Mouse (Mus musculus): ENCODE data around the gene Lrp6. TPM values are rescaled to one million over a fixed set of nuclear protein-coding genes. Genes with fewer than 3 reads are reported as not detected.

The Lrp6 gene
- polyA plus RNA-seq, 1 experiment from 2014 or later: 49.7 TPM

- Histone ChIP-seq H3K4me3 (ENCODE audit: low read length) (no peak overlapping the region), H3K36me3 (ENCODE audit: control insufficient read depth, insufficient read depth, low read length) (peaks cover 7% of the 10 kb centered on the region; the same call in 1 of the 2 replicates), H3K4me1 (ENCODE audit: control insufficient read depth, insufficient read depth, low read length) (peaks cover 10% of the 10 kb centered on the region; the same call in 1 of the 2 replicates), H3K4me2 (replicated peaks; ENCODE audit: low read depth, low read length) (no peak overlapping the region), H3K9me3 (ENCODE audit: control insufficient read depth, low read length) (no peaks in the 10 kb centered on the region), H3K27ac (ENCODE audit: low read depth, low read length) (no peak overlapping the region), H3K27me3 (ENCODE audit: control insufficient read depth, insufficient read depth, low read length) (no peaks in the 10 kb centered on the region), H3K9ac (ENCODE audit: low read depth, low read length) (no peak overlapping the region)
- WGBS: 70% methylated on average over 2 of the region's 2 CpGs
- no peak for ATAC-seq (ENCODE audit: low FRiP score, low TSS enrichment)
These were observed 22.7 kb downstream of the Lrp6 start for GRCm38 (mm10) chr6:134544093-134544492.

GRCm38 (mm10) chr6:134543607-134544006 lies 23.2 kb downstream of the Lrp6 start:
- Histone ChIP-seq H3K36me3 (ENCODE audit: control insufficient read depth, insufficient read depth, low read length) (peaks cover 7% of the 10 kb centered on the region; the same call in 1 of the 2 replicates), H3K9me3 (ENCODE audit: control insufficient read depth, low read length) (no peaks in the 10 kb centered on the region), H3K4me3 (ENCODE audit: low read length) (no peak overlapping the region), H3K4me2 (replicated peaks; ENCODE audit: low read depth, low read length) (no peak overlapping the region), H3K9ac (ENCODE audit: low read depth, low read length) (no peak overlapping the region), H3K4me1 (ENCODE audit: control insufficient read depth, insufficient read depth, low read length) (peaks cover 10% of the 10 kb centered on the region; the same call in 1 of the 2 replicates), H3K27me3 (ENCODE audit: control insufficient read depth, insufficient read depth, low read length) (no peaks in the 10 kb centered on the region), H3K27ac (ENCODE audit: low read depth, low read length) (no peak overlapping the region)
- ATAC-seq (ENCODE audit: low FRiP score, low TSS enrichment): no peak

DNA sequence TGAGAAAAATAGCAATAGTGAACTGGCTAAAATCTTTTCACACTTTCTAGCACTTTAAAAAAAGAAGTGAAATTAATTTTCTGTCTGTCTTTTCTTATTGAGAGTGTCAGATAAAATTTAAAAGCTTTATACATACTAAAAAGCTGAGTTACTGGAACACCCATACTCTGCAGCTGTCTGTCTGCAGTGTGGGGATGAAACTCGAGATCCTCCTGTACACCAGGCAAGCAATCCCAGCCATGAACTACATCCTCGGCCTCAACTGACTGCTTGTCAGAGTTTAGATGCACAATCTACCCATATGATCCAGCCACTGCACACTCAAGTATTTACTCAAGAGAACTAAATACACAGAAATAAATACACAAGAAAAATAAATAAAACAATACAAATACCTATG lies 24.4 kb downstream of the Lrp6 start:
- H3K4me2 ChIP-seq (replicated peaks; ENCODE audit: low read depth, low read length): no peak overlapping the region
- H3K4me3 ChIP-seq (ENCODE audit: low read length): no peak overlapping the region
- WGBS: 63% methylated on average over 2 of the region's 2 CpGs
- no peaks in the 10 kb centered on the region for H3K27me3 ChIP-seq (ENCODE audit: control insufficient read depth, insufficient read depth, low read length)
- H3K4me1 ChIP-seq (ENCODE audit: control insufficient read depth, insufficient read depth, low read length): peaks cover 10% of the 10 kb centered on the region; the same call in 1 of the 2 replicates
- no peak overlapping the region for H3K27ac ChIP-seq (ENCODE audit: low read depth, low read length)
- H3K36me3 ChIP-seq (ENCODE audit: control insufficient read depth, insufficient read depth, low read length): peaks cover 7% of the 10 kb centered on the region; the same call in 1 of the 2 replicates
- no peak for ATAC-seq (ENCODE audit: low FRiP score, low TSS enrichment)
- H3K9ac ChIP-seq (ENCODE audit: low read depth, low read length): no peak overlapping the region
- no peaks in the 10 kb centered on the region for H3K9me3 ChIP-seq (ENCODE audit: control insufficient read depth, low read length)

- 75% methylated on average over 6 of the region's 6 CpGs for whole genome bisulfite sequencing
- H3K4me2 ChIP-seq (replicated peaks; ENCODE audit: low read depth, low read length): no peak overlapping the region
- no peak; the same call in 1 of the 2 replicates for ATAC-seq (ENCODE audit: low FRiP score, low TSS enrichment)
- H3K36me3 ChIP-seq (ENCODE audit: control insufficient read depth, insufficient read depth, low read length): peaks cover 7% of the 10 kb centered on the region; the same call in 1 of the 2 replicates
- H3K9me3 ChIP-seq (ENCODE audit: control insufficient read depth, low read length): no peaks in the 10 kb centered on the region
- H3K4me1 ChIP-seq (ENCODE audit: control insufficient read depth, insufficient read depth, low read length): peaks cover 4% of the 10 kb centered on the region; the same call in 1 of the 2 replicates
- H3K27ac ChIP-seq (ENCODE audit: low read depth, low read length): no peak overlapping the region
- H3K9ac ChIP-seq (ENCODE audit: low read depth, low read length): no peak overlapping the region
- no peaks in the 10 kb centered on the region for H3K27me3 ChIP-seq (ENCODE audit: control insufficient read depth, insufficient read depth, low read length)
- H3K4me3 ChIP-seq (ENCODE audit: low read length): no peak overlapping the region
These were observed 26.6 kb downstream of the Lrp6 start for GRCm38 (mm10) chr6:134540161-134540560.

- Histone ChIP-seq H3K36me3 (ENCODE audit: control insufficient read depth, insufficient read depth, low read length) (peaks cover 7% of the 10 kb centered on the region; the same call in 1 of the 2 replicates), H3K27ac (ENCODE audit: low read depth, low read length) (no peak overlapping the region), H3K4me1 (ENCODE audit: control insufficient read depth, insufficient read depth, low read length) (no peaks in the 10 kb centered on the region; the same call in 1 of the 2 replicates), H3K4me3 (ENCODE audit: low read length) (no peak overlapping the region), H3K9ac (ENCODE audit: low read depth, low read length) (no peak overlapping the region), H3K9me3 (ENCODE audit: control insufficient read depth, low read length) (no peaks in the 10 kb centered on the region), H3K27me3 (ENCODE audit: control insufficient read depth, insufficient read depth, low read length) (no peaks in the 10 kb centered on the region), H3K4me2 (replicated peaks; ENCODE audit: low read depth, low read length) (no peak overlapping the region)
- no peak for ATAC-seq (ENCODE audit: low FRiP score, low TSS enrichment)
- WGBS: 90% methylated on average over 3 of the region's 3 CpGs
These were observed 27.3 kb downstream of the Lrp6 start for GRCm38 (mm10) chr6:134539459-134539858.

- no peak for ATAC-seq (ENCODE audit: low FRiP score, low TSS enrichment)
- H3K9me3 ChIP-seq (ENCODE audit: control insufficient read depth, low read length): no peaks in the 10 kb centered on the region
- no peak overlapping the region for H3K4me2 ChIP-seq (replicated peaks; ENCODE audit: low read depth, low read length)
- peaks cover 7% of the 10 kb centered on the region; the same call in 1 of the 2 replicates for H3K36me3 ChIP-seq (ENCODE audit: control insufficient read depth, insufficient read depth, low read length)
- H3K4me1 ChIP-seq (ENCODE audit: control insufficient read depth, insufficient read depth, low read length): no peaks in the 10 kb centered on the region; the same call in 1 of the 2 replicates
- H3K4me3 ChIP-seq (ENCODE audit: low read length): no peak overlapping the region
- no peaks in the 10 kb centered on the region for H3K27me3 ChIP-seq (ENCODE audit: control insufficient read depth, insufficient read depth, low read length)
- 87% methylated on average over 4 of the region's 4 CpGs for WGBS
- H3K27ac ChIP-seq (ENCODE audit: low read depth, low read length): no peak overlapping the region
- H3K9ac ChIP-seq (ENCODE audit: low read depth, low read length): no peak overlapping the region
These were observed 28.0 kb downstream of the Lrp6 start for GRCm38 (mm10) chr6:134538805-134539204.

DNA sequence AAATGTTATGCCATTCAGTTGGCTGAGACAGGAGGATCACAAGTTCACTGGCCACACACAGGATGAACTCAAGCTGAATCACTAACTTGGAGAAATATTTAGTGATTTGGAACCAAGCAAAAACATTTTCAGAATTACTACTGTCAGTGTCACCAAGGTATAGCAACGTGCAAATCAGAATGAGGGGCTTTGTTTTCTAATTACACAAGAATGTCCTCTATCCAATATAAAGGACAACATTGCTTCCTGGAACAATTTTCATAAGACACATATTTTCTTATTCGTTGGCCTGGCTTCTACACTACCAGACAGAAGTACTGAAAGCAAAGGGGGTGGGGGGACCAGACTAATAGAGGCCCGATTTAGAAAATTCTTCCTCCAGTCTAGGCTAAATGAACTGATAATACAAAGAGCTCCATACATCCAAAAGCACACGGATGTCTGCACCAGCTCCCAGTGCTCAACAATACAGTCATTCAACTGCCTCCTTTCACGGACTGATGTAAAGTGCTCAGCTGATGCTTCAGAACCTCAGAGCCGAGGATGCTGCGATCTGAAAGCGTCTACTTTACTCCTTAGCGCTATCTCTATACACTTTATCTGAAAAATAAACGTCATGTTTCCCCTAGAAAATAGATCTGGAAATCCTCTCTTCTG lies 29.2 kb downstream of the Lrp6 start:
- Histone ChIP-seq H3K4me2 (replicated peaks; ENCODE audit: low read depth, low read length) (no peak overlapping the region), H3K9ac (ENCODE audit: low read depth, low read length) (no peak overlapping the region), H3K4me3 (ENCODE audit: low read length) (no peak overlapping the region), H3K36me3 (ENCODE audit: control insufficient read depth, insufficient read depth, low read length) (peaks cover 7% of the 10 kb centered on the region; the same call in 1 of the 2 replicates), H3K4me1 (ENCODE audit: control insufficient read depth, insufficient read depth, low read length) (peaks cover 5% of the 10 kb centered on the region; the same call in 1 of the 2 replicates), H3K9me3 (ENCODE audit: control insufficient read depth, low read length) (no peaks in the 10 kb centered on the region), H3K27me3 (ENCODE audit: control insufficient read depth, insufficient read depth, low read length) (no peaks in the 10 kb centered on the region), H3K27ac (ENCODE audit: low read depth, low read length) (no peak overlapping the region)
- ATAC-seq (ENCODE audit: low FRiP score, low TSS enrichment): no peak
- 84% methylated on average over 10 of the region's 10 CpGs for whole genome bisulfite sequencing

- Histone ChIP-seq H3K4me1 (ENCODE audit: control insufficient read depth, insufficient read depth, low read length) (peaks cover 5% of the 10 kb centered on the region; the same call in 1 of the 2 replicates), H3K4me3 (ENCODE audit: low read length) (no peak overlapping the region), H3K9me3 (ENCODE audit: control insufficient read depth, low read length) (no peaks in the 10 kb centered on the region), H3K36me3 (ENCODE audit: control insufficient read depth, insufficient read depth, low read length) (0 out of 2 replicates have a peak, but pooled peaks cover 3% of the 10 kb centered on the region), H3K27me3 (ENCODE audit: control insufficient read depth, insufficient read depth, low read length) (no peaks in the 10 kb centered on the region), H3K27ac (ENCODE audit: low read depth, low read length) (no peak overlapping the region), H3K9ac (ENCODE audit: low read depth, low read length) (no peak overlapping the region), H3K4me2 (replicated peaks; ENCODE audit: low read depth, low read length) (no peak overlapping the region)
- ATAC-seq (ENCODE audit: low FRiP score, low TSS enrichment): no peak
- WGBS: 45% methylated on average over 7 of the region's 7 CpGs
These were observed 31.6 kb downstream of the Lrp6 start for GRCm38 (mm10) chr6:134535169-134535568.

GRCm38 (mm10) chr6:134533021-134533420 lies 33.7 kb downstream of the Lrp6 start:
- 38% methylated on average over 3 of the region's 3 CpGs for WGBS
- no peak overlapping the region for H3K27ac ChIP-seq (ENCODE audit: low read depth, low read length)
- H3K27me3 ChIP-seq (ENCODE audit: control insufficient read depth, insufficient read depth, low read length): no peaks in the 10 kb centered on the region
- H3K36me3 ChIP-seq (ENCODE audit: control insufficient read depth, insufficient read depth, low read length): 0 out of 2 replicates have a peak, but pooled peaks cover 3% of the 10 kb centered on the region
- no peak for ATAC-seq (ENCODE audit: low FRiP score, low TSS enrichment)
- no peaks in the 10 kb centered on the region for H3K9me3 ChIP-seq (ENCODE audit: control insufficient read depth, low read length)
- H3K4me3 ChIP-seq (ENCODE audit: low read length): no peak overlapping the region
- no peak overlapping the region for H3K4me2 ChIP-seq (replicated peaks; ENCODE audit: low read depth, low read length)
- H3K4me1 ChIP-seq (ENCODE audit: control insufficient read depth, insufficient read depth, low read length): peaks cover 10% of the 10 kb centered on the region; the same call in 1 of the 2 replicates
- H3K9ac ChIP-seq (ENCODE audit: low read depth, low read length): no peak overlapping the region
